Mouse (Mus musculus) stomach, postnatal 0 days (tissue): ENCODE results near the gene Ubash3a. TPM values are rescaled to one million over a fixed set of nuclear protein-coding genes. Genes with fewer than 3 reads are reported as not detected.

Source experiments
- ATAC-seq: fragments of 200-750 bp; cut with Nextera tagmentation; 2 replicates; pipeline ENCODE4 v1.8.0; 2017; ENCODE audit not compliant: low FRiP score, low TSS enrichment
- DNase-seq: peaks from one replicate; pipeline ENCODE4 v3.0.0-alpha.2; 2016; ENCODE audit warnings: low spot score
- H3K27ac ChIP-seq: fragments of 300-500 bp; sonication (generic); replicated peaks from 2 replicates; pipeline ENCODE4 v1.5.1; 2014; ENCODE audit warnings: mild to moderate bottlenecking, control low read depth
- H3K27me3 ChIP-seq: fragments of 300-500 bp; sonication (generic); 2 replicates; pipeline ENCODE4 v1.6.1; 2014; ENCODE audit warnings: low read length; ENCODE audit not compliant: control insufficient read depth, insufficient read depth
- H3K36me3 ChIP-seq: fragments of 300-500 bp; sonication (generic); 2 replicates; pipeline ENCODE4 v1.6.1; 2014; ENCODE audit warnings: low read length, mixed read lengths; ENCODE audit not compliant: control insufficient read depth, insufficient read depth
- H3K4me1 ChIP-seq: fragments of 300-500 bp; sonication (generic); replicated peaks from 2 replicates; pipeline ENCODE4 v1.6.1; 2014; ENCODE audit warnings: antibody characterized with exemption; ENCODE audit not compliant: control insufficient read depth, insufficient read depth
- H3K4me2 ChIP-seq: fragments of 300-500 bp; sonication (generic); replicated peaks from 2 replicates; pipeline ENCODE4 v1.6.1; 2014; ENCODE audit warnings: low read depth, mild to moderate bottlenecking, control low read depth, moderate library complexity
- H3K4me3 ChIP-seq: fragments of 300-500 bp; sonication (generic); 2 replicates; pipeline ENCODE4 v1.5.1; 2014; ENCODE audit warnings: low read depth, low read length, control low read depth
- H3K9ac ChIP-seq: fragments of 300-500 bp; sonication (generic); 2 replicates; pipeline ENCODE4 v1.6.1; 2014; ENCODE audit warnings: mild to moderate bottlenecking, low read length, control low read depth, mixed read lengths
- H3K9me3 ChIP-seq: fragments of 300-500 bp; sonication (generic); 2 replicates; pipeline ENCODE4 v1.6.1; 2016; ENCODE audit warnings: low read length; ENCODE audit not compliant: control insufficient read depth
- CTCF ChIP-seq: IDR thresholded peaks from 2 replicates; pipeline ENCODE4 v1.5.1; 2016; ENCODE audit warnings: antibody characterized with exemption, low read depth, mild to moderate bottlenecking, moderate library complexity
- EP300 ChIP-seq: optimal IDR thresholded peaks from 2 replicates; pipeline ENCODE3; 2016; ENCODE audit warnings: antibody characterized with exemption
- WGBS: fragments of 180-500 bp; shearing (Covaris S2); extraction: QIAGEN DNeasy Blood & Tissue Kit; methylation state at CpG from one replicate; pipeline ENCODE4 v1.1.7; 2014; 5-methylcytosine and 5-hydroxymethylcytosine counted together
- polyA plus RNA-seq: library from polyadenylated mRNA; unstranded; fragments of >200 nt; fragmentation: Nextera tagmentation; extraction: Ambion mirVana; gene quantifications from 2 replicates; pipeline ENCODE4 v1.2.1, GENCODE M21; 2015

Ubash3a gene
- polyA plus RNA-seq, 1 experiment from 2014 or later, result 0.13 TPM

DNA sequence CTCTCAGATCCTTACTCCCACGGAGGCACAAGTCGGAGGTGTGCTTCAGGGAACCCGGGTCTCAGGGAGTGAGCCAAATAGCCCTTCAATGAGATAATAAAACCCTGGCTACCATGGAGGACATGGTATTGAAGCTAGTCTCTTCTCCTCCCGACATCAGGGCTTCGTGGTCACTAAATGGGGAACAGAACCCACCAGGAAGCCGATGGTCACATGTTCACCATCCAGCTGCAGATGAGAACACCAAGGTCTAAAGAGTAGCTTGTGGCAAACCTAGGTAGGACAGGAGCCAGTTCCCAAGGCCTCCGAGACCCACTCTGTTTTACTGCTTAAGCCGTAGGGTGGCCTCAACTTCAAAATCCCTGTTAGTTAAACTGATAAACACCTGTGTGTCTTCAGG is 981 bp downstream of the Ubash3a start:
- Histone ChIP-seq H3K9me3 (no peaks in the 10 kb centered on the region), H3K4me3 (no peak overlapping the region), H3K4me1 (no peaks in the 10 kb centered on the region), H3K36me3 (no peaks in the 10 kb centered on the region), H3K27ac (no peak overlapping the region), H3K9ac (no peak overlapping the region), H3K27me3 (no peaks in the 10 kb centered on the region), H3K4me2 (no peak overlapping the region)
- WGBS, result 85% methylated on average over 8 of the region's 8 CpGs
- ATAC-seq (no peak), DNase-seq (no peak)
- TF ChIP-seq EP300 (no peak), CTCF (no peak)

DNA sequence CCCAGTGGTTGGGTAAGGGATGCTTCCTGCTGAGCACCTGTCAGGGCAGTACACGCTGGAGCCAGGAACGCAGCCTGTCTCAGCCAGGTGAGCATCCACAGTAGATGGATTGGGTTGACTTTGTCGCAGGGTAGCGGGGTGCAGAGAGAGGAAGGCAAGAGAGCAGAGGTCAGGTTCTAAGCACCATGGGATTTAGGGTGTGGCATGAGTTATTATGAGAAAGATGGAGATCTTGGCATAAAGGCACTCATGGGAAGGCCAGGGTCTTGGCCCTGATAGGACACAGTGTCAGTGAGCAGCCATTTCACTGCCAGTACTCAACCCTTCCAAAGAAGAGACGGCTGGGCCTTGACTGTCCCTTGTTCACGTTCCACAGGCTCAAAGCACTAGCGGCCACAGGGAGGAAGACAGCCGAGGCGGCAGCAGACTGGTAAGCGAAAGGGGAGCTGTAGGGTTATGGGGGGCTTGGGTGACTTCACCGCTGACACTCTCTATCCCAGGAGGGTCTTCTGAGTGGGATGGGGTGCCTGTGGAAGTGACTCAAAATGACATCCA is 1.8 kb downstream of the Ubash3a start:
- no peak overlapping the region for H3K9ac ChIP-seq
- DNase-seq (no peak), ATAC-seq (no peak)
- H3K27ac ChIP-seq, result no peak overlapping the region
- H3K9me3 ChIP-seq, result no peaks in the 10 kb centered on the region
- WGBS, result 88% methylated on average over 11 of the region's 11 CpGs
- no peak overlapping the region for H3K4me3 ChIP-seq
- H3K27me3 ChIP-seq, result no peaks in the 10 kb centered on the region
- TF ChIP-seq CTCF, result no peak
- no peak for TF ChIP-seq EP300
- no peaks in the 10 kb centered on the region for H3K36me3 ChIP-seq
- H3K4me2 ChIP-seq, result no peak overlapping the region
- H3K4me1 ChIP-seq, result no peaks in the 10 kb centered on the region

DNA sequence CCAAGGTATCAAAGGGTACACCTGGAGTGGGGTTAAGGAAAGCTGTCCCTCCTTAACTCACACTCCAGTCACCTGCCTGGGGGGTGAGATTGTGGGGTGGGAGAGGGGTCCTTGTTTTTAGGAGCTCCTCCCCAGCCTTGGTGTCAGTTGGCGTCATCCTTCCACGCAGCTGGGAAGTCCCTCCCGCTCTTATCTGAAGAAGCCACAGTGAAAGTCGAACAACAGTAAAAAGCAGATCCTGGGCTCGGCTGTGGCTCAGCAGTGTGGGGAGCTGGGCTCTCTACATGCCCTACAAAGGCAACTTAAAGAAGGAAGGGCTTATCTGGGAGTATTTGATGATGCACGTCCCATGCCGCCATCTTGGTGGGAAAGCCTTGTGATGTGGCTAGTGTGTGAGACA is 2.6 kb downstream of the Ubash3a start:
- Histone ChIP-seq H3K9ac (no peak overlapping the region), H3K4me3 (no peak overlapping the region), H3K27me3 (no peaks in the 10 kb centered on the region), H3K4me1 (no peaks in the 10 kb centered on the region), H3K4me2 (no peak overlapping the region), H3K9me3 (no peaks in the 10 kb centered on the region), H3K27ac (no peak overlapping the region), H3K36me3 (no peaks in the 10 kb centered on the region)
- DNase-seq, result no peak
- no peak for ATAC-seq
- WGBS, result 85% methylated on average over 7 of the region's 7 CpGs
- TF ChIP-seq EP300 (no peak), CTCF (no peak)

DNA sequence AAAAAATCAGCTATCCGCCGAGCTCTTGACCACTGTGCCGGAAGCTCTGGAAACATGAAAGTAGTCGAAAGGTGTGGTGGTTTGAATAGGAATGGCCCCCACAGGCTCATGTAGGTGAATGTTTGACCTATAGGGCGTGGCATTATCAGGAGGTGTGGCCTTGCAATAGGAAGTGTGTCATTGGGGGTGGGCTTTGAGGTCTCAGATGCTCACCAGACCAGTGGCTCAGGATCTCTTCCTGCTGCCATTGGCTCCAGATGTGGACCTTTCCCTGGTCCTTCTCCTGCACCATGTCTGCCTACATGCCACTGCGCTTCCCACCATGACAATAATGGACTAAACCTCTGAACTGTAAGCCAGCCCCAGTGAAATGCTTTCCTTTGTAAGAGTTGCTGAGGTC is 4.2 kb downstream of the Ubash3a start:
- no peak overlapping the region for H3K9ac ChIP-seq
- no peak overlapping the region for H3K4me3 ChIP-seq
- 89% methylated on average over 6 of the region's 6 CpGs for WGBS
- ATAC-seq, result no peak
- TF ChIP-seq EP300 (no peak), CTCF (no peak)
- no peak overlapping the region for H3K4me2 ChIP-seq
- no peaks in the 10 kb centered on the region for H3K9me3 ChIP-seq
- no peaks in the 10 kb centered on the region for H3K36me3 ChIP-seq
- no peak overlapping the region for H3K27ac ChIP-seq
- H3K27me3 ChIP-seq, result no peaks in the 10 kb centered on the region
- H3K4me1 ChIP-seq, result no peaks in the 10 kb centered on the region
- no peak for DNase-seq

DNA sequence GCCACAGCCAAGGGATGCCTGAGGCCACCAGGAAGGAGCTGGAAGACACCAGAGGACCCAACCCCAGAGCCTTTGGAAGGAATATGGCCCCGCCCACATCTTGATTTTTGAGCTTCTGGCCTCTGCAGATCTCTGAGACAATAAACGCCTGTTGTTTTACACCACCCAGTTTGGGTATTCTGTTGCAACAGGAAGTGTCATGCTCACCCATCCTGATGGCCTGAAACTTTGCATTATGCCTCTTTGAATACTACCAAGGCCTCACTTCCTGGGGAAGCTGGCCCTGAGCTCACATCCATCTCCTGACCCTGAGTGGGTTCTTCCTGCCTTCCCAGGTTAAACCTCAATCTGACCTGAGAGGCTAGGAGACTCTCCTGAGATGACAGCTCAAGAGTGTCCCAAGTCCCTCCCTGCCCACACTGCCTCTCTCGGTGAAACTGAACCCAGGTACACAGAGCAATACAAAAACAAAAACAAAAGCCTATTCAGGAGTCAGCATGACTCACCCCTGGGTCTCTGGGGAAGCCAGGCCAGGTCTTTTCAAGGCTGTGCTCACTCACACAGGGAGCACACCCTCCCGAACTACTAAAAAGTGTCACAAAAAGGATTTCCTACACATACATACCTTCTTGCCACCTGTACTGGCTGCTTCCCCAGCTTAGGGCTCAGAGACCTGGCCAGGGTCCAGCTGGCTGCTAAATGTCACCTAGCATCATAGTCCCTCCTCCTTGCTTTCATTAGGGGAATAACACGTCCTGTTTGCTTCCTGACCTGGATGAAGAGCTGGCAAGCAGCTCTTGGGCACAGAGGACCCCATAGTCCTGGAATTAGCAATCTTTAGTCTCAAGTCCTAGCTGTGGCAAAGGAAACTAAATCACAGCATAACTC is 8.6 kb downstream of the Ubash3a start:
- WGBS, result 36% methylated on average over 5 of the region's 5 CpGs
- ATAC-seq (peak; percentile 25), DNase-seq (peak; percentile 30)
- Histone ChIP-seq H3K4me3 (no peak overlapping the region), H3K9me3 (no peaks in the 10 kb centered on the region), H3K27ac (no peak overlapping the region), H3K9ac (no peak overlapping the region), H3K4me1 (no peaks in the 10 kb centered on the region), H3K4me2 (no peak overlapping the region), H3K36me3 (no peaks in the 10 kb centered on the region), H3K27me3 (no peaks in the 10 kb centered on the region)
- TF ChIP-seq EP300, result no peak
- no peak; the same call in 1 of the 2 replicates for TF ChIP-seq CTCF

GRCm38 (mm10) chr17:31222810-31223310 is 15.2 kb downstream of the Ubash3a start:
- H3K36me3 ChIP-seq, result no peaks in the 10 kb centered on the region
- no peak for DNase-seq
- TF ChIP-seq CTCF, result no peak
- no peak for TF ChIP-seq EP300
- H3K4me2 ChIP-seq, result no peak overlapping the region
- H3K9me3 ChIP-seq, result no peaks in the 10 kb centered on the region
- H3K4me1 ChIP-seq, result no peaks in the 10 kb centered on the region
- H3K27ac ChIP-seq, result no peak overlapping the region
- H3K27me3 ChIP-seq, result no peaks in the 10 kb centered on the region
- H3K4me3 ChIP-seq, result no peak overlapping the region
- no peak overlapping the region for H3K9ac ChIP-seq
- 36% methylated on average over 4 of the region's 4 CpGs for WGBS
- ATAC-seq, result no peak
